In the genomic region with DNA sequence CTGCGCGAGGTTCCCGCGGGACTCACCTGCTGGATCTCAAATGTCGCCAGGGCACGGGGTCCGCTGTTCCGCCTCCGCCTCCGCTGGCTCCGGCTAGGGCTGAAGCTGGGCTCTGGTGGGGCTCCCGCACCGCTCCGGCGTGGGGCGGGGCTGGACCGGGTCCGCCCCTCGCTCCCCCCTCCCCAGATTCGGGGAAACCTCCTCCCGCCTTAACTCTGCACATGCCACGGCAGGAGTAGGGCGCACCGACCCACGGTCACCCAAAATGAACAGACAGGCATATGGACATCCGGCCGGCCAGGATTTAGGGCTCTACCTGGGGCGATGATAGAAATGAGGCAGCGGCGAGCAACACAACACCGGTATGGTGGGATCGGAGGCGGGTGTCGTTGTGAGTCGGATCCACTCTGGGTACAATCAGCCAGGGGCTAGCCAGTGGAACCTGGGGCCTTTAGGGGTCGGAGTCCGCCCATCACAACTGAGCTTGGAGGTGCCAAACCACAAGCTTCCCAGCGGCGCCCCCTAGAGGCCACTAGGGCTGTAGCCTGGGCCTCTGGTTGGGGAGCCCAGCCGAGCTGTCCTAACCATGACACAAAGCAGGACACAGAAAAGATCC, we compare ENCODE assay signal across 8 mouse cellular contexts. TPM values are rescaled to one million over a fixed set of nuclear protein-coding genes. Genes with fewer than 3 reads are reported as not detected.
DNase-seq lines count a peak whose midpoint lies in the region; ATAC-seq and TF ChIP-seq lines count a peak whose summit lies in the region.

No protein-coding gene starts in this region.

- peak overlapping the region; percentile 54 for H3K4me3 ChIP-seq in hindbrain, embryonic 11.5 days (ENCODE audit: low read depth, low read length)
- peak overlapping the region; percentile 59 for H3K4me3 ChIP-seq in lung, postnatal 0 days (ENCODE audit: low read depth, low read length)

- H3K9me3 ChIP-seq in hindbrain, embryonic 11.5 days (ENCODE audit: control insufficient read depth, low read length): no peaks in the 10 kb centered on the region
- no peaks in the 10 kb centered on the region for H3K9me3 ChIP-seq in lung, postnatal 0 days (ENCODE audit: low read length)

- no peaks in the 10 kb centered on the region for H3K36me3 ChIP-seq in hindbrain, embryonic 11.5 days (ENCODE audit: control insufficient read depth, insufficient read depth, low read length)
- H3K36me3 ChIP-seq in lung, postnatal 0 days (ENCODE audit: insufficient read depth, low read length): 0 out of 2 replicates have a peak, but pooled peaks cover 3% of the 10 kb centered on the region

- H3K4me2 ChIP-seq in hindbrain, embryonic 11.5 days (replicated peaks; ENCODE audit: low read depth, low read length): peak overlapping the region; percentile 97
- peak overlapping the region; percentile 98 for H3K4me2 ChIP-seq in lung, postnatal 0 days (replicated peaks; ENCODE audit: low read depth, low read length)

- TF ChIP-seq CTCF in lung, postnatal 0 days (IDR thresholded peaks at IDR 0.05): peak; percentile 90

- H3K9ac ChIP-seq in hindbrain, embryonic 11.5 days (ENCODE audit: low read depth, low read length): peak overlapping the region; percentile 70
- H3K9ac ChIP-seq in lung, postnatal 0 days (replicated peaks; ENCODE audit: low read depth): peak overlapping the region; percentile 60

- no peak for TF ChIP-seq EP300 in lung, postnatal 0 days (IDR thresholded peaks at IDR 0.05)

- under 1% methylated on average over 40 of the region's 40 CpGs for WGBS in hindbrain, embryonic 11.5 days
- WGBS in lung, postnatal 0 days: 1% methylated on average over 39 of the region's 40 CpGs

- DNase-seq in MN1 (ENCODE audit: low spot score): peak; percentile 93
- DNase-seq in cerebellum, adult 9-10 months: peak; percentile 93
- DNase-seq in frontal cortex, adult 2 months (ENCODE audit: extremely low spot score in 1 of 2, low spot score in 1 of 2): peak; percentile 66 to 92
- peak; percentile 96 for DNase-seq in hindbrain, embryonic 11.5 days (ENCODE audit: low spot score)
- peak; percentile 80 for DNase-seq in layer of hippocampus, adult 9-11 months
- peak; percentile 90 for DNase-seq in lung, postnatal 0 days (ENCODE audit: low spot score)
- DNase-seq in ovary, postnatal 14 days (ENCODE audit: low spot score): peak; percentile 85
- peak; percentile 88 for DNase-seq in thymus, postnatal 14 days

- H3K27ac ChIP-seq in hindbrain, embryonic 11.5 days (ENCODE audit: low read depth, low read length): peak overlapping the region; percentile 39; the same call in 1 of the 2 replicates
- H3K27ac ChIP-seq in lung, postnatal 0 days (ENCODE audit: low read length): peak overlapping the region; percentile 57

- H3K4me1 ChIP-seq in hindbrain, embryonic 11.5 days (replicated peaks; ENCODE audit: control insufficient read depth, insufficient read depth, low read length): peaks cover 21% of the 10 kb centered on the region
- peaks cover 19% of the 10 kb centered on the region; the same call in 1 of the 2 replicates for H3K4me1 ChIP-seq in lung, postnatal 0 days (ENCODE audit: insufficient read depth, low read depth, low read length)

- ATAC-seq in hindbrain, embryonic 11.5 days (ENCODE audit: low FRiP score): peak; percentile 79
- ATAC-seq in lung, postnatal 0 days: peak; percentile 88

- no peaks in the 10 kb centered on the region for H3K27me3 ChIP-seq in hindbrain, embryonic 11.5 days (ENCODE audit: control insufficient read depth, insufficient read depth, low read length)
- no peaks in the 10 kb centered on the region for H3K27me3 ChIP-seq in lung, postnatal 0 days (replicated peaks; ENCODE audit: insufficient read depth, low read length)

RNA-seq across cellular contexts. Expression of gene Ccdc71, which starts 7.9 kb away (rescaled TPM):
- polyA plus RNA-seq in frontal cortex, adult 2 months (2012; rRNA removed): 22.3 and 22.6 TPM in 2 replicates
- polyA plus RNA-seq in hindbrain, embryonic 11.5 days (2014; fragmentation: Nextera tagmentation; extraction: Ambion mirVana): 44.1 TPM in 2 replicates
- 42.1 and 44.3 TPM in 2 replicates for polyA plus RNA-seq in lung, postnatal 0 days (2015; fragmentation: Nextera tagmentation; extraction: Ambion mirVana)

RNA-seq across cellular contexts. Expression of gene Klhdc8b, which starts 9.0 kb away (rescaled TPM):
- 62.5 and 63.7 TPM in 2 replicates for polyA plus RNA-seq in frontal cortex, adult 2 months (2012; rRNA removed)
- 23.8 and 28.8 TPM in 2 replicates for polyA plus RNA-seq in hindbrain, embryonic 11.5 days (2014; fragmentation: Nextera tagmentation; extraction: Ambion mirVana)
- 60.5 and 77.6 TPM in 2 replicates for polyA plus RNA-seq in lung, postnatal 0 days (2015; fragmentation: Nextera tagmentation; extraction: Ambion mirVana)

RNA-seq across cellular contexts. Expression of gene BC048562, which starts 16.1 kb away (rescaled TPM):
- not detected in 2 replicates for polyA plus RNA-seq in frontal cortex, adult 2 months (2012; rRNA removed)
- not detected in 2 replicates for polyA plus RNA-seq in hindbrain, embryonic 11.5 days (2014; fragmentation: Nextera tagmentation; extraction: Ambion mirVana)
- polyA plus RNA-seq in lung, postnatal 0 days (2015; fragmentation: Nextera tagmentation; extraction: Ambion mirVana): not detected in 2 replicates

RNA-seq across cellular contexts. Expression of gene Ccdc36, which starts 24.1 kb away (rescaled TPM):
- 0.86 and 0.98 TPM in 2 replicates for polyA plus RNA-seq in frontal cortex, adult 2 months (2012; rRNA removed)
- polyA plus RNA-seq in hindbrain, embryonic 11.5 days (2014; fragmentation: Nextera tagmentation; extraction: Ambion mirVana): 1.3 and 1.6 TPM in 2 replicates
- 0.31 and 0.56 TPM in 2 replicates for polyA plus RNA-seq in lung, postnatal 0 days (2015; fragmentation: Nextera tagmentation; extraction: Ambion mirVana)

RNA-seq across cellular contexts. Expression of gene Lamb2, which starts 27.1 kb away (rescaled TPM):
- polyA plus RNA-seq in frontal cortex, adult 2 months (2012; rRNA removed): 36.6 and 38.1 TPM in 2 replicates
- 11.3 and 13.4 TPM in 2 replicates for polyA plus RNA-seq in hindbrain, embryonic 11.5 days (2014; fragmentation: Nextera tagmentation; extraction: Ambion mirVana)
- polyA plus RNA-seq in lung, postnatal 0 days (2015; fragmentation: Nextera tagmentation; extraction: Ambion mirVana): 54.8 and 55.2 TPM in 2 replicates

Comparison
In these comparisons a context has a peak if more than half of its experiments do, and no peak if none do; other contexts are left out.
1. Peak in every context shown above with its lines: DNase-seq, ATAC-seq, H3K4me3 ChIP-seq and H3K27ac ChIP-seq.